Mouse (Mus musculus) stomach, postnatal 0 days (tissue): Measurements from ENCODE around the gene Hist1h3i.

Source experiments
- CTCF ChIP-seq: IDR thresholded peaks from 2 replicates; pipeline ENCODE4 v1.5.1; 2016; ENCODE audit warnings: antibody characterized with exemption, low read depth, mild to moderate bottlenecking, moderate library complexity
- EP300 ChIP-seq: optimal IDR thresholded peaks from 2 replicates; pipeline ENCODE3; 2016; ENCODE audit warnings: antibody characterized with exemption

DNA sequence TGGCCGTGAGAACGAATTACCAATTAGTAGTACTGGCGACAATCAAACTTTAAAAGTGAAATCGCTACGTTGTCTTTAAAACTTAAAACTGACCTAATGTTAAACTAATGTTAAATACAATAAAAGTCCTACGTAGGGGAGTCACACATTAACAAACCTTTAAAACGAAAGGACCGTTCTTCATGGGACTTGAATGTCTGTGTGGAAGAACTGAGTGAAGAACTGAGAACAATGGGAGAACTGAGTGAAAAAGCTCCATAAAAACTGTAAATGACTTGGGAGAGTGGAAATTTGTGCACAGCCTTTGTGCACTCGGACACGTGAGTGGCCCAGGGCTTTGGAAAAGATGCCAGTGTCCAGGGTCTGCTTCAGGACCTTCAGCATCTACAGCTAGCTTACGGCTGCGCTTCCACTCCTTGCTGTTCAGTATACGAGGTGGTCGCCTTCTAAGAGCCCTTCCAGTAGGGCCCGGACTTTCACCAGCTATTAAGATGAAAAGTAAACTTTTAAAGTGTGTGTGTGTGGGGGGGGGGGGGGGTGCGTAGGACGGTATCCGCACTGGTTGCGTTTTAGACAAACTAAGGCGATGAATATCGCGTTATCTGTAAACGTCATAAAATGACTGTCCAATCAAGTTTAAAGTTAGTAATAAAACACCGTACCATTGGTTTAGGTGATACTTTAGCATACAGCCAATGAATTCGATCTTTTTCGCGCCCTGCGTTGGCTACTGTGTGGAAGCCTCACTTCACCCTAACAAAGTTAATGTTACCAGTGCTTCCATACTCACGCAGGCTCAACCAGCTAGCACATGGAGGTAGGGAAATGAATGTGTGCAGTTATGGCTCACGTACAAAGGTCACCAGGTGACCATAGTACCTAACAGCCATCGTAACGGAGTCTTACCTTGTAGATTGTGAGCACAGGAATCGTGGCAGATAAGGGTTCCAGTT, 4.1 kb downstream of the Hist1h3i start:
- TF ChIP-seq EP300: peak; percentile 45
- no peak for TF ChIP-seq CTCF
